Mouse (Mus musculus) retina, postnatal 1 day (tissue): ENCODE results near the gene Sfi1.

Experiments
- DNase-seq: peaks from one replicate; pipeline ENCODE4 v3.0.0-alpha.2; 2012

Gene Sfi1

DNA sequence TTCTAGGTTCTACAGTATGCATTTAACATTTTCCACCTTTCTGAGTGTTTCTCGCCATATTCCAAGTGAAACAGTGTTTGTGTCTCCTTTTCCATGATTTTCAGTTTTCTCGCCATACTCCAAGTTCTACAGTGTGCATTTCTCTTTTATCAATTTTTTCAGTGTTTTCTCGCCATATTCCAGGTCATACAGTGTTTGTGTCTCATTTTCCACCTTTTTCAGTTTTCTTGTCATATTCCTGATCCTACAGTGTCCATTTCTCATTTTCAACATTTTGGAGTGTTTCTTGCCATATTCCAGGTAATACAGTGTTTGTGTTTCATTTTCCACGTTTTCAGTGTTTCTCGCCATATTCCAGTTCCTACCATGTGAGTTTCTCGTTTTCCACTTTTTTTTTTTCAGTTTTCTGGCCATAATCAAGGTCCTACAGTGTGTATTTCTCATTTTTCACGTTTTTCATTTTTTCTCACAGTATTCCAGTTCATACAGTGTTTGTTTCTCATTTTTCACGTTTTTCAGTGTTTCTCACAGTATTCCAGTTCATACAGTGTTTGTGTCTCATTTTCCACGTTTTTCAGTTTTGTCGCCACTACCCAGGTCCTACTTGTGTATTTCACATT is 91.3 kb downstream of the Sfi1 start:
- DNase-seq = peak; percentile 33

GRCm38 (mm10) chr11:3101072-3101874 is 92.0 kb downstream of the Sfi1 start:
- DNase-seq = peak; percentile 39

GRCm38 (mm10) chr11:3100066-3100645 is 93.1 kb downstream of the Sfi1 start:
- DNase-seq = peak; percentile 52
